Mouse (Mus musculus): ENCODE measurements at regions not wholly inside any gene's neighbourhood (a gene's known extent, or its start where the extent isn't known, plus 50 kb on each side); places are given as distances from the start of the nearest gene placed in this dataset.

DNA sequence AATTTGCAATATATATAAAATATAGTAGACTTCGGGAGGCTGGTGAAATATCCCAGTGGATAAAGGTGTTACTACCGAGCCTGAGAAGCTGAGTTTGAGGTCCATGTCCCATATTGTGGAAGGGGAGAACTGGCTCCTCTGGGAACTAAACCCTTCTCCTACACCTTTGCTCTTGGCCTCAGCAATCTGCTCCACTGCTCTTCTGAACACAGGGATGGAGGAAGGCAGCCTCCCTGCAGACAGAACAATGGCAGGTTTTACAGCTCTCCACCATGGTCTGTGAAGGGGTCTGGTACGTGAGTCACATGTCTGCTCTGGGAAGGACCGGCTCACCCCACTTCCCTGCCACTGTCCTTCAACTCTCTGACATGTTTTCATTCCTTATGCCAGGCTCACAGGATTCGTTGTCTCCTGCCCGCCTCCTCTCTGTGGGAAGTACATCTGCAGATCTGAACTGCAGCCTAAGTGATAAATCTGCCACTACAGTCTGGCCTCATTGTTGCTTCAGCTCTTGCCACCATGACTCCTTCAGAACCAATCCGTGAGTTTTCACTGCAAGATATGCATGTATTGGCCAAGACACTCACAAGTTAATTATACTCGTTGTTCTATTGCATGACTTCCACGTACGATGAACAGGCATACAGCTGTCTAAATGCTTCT, 220.0 kb upstream of the Gm9767 start:
- no peak for ATAC-seq (replicated peaks; ENCODE audit: low read depth, poor library complexity, severe bottlenecking)

GRCm38 (mm10) chr10:25844348-25844747, 233.7 kb upstream of the Gm9767 start:
- no peak for ATAC-seq (replicated peaks; ENCODE audit: low read depth, poor library complexity, severe bottlenecking)

- ATAC-seq (replicated peaks; ENCODE audit: low read depth, poor library complexity, severe bottlenecking): no peak
Observed at GRCm38 (mm10) chr10:25829275-25829674, 248.8 kb upstream of the Gm9767 start.

DNA sequence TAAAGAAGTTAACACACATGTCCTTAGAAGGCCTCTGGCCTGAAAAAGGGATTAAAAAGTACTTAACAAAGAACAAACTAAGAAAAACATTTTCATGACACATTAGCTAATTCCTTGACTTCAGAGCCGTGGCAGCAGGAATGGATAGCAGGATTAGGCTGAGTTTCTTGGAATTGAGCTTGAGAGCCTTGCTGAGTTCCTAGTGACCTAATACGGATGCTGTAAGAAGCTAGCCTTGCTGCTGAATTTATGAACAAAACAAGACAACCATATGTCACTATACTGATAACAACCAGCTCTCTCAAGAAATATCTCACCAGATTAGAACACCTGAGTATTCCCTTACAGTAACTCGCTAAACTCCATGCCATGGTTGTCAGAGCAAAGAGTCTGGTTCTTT, 268.2 kb upstream of the Smlr1 start:
- no peak for ATAC-seq (replicated peaks; ENCODE audit: low read depth, poor library complexity, severe bottlenecking)

DNA sequence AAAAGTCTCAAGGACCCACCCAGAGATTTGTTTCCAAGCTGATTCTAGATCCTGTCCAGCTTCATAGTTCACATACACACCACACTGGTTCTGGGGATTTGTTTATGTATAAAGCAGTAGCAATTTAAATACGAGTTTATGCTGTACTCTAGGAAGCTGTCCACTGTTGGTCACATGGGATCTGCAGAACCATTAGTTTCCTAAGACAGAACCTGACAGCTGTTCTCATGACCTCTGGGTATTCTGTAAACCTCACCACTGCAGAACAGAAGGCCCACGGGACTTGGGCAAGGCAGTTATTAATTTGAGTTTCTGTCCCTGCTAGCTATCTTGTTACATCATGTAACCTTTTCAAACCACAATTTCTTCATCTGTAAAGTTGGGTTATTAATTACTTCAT, 265.4 kb upstream of the Smlr1 start:
- no peak for ATAC-seq (replicated peaks; ENCODE audit: low read depth, poor library complexity, severe bottlenecking)

GRCm38 (mm10) chr10:25798881-25799280, 262.8 kb upstream of the Smlr1 start:
- no peak for ATAC-seq (replicated peaks; ENCODE audit: low read depth, poor library complexity, severe bottlenecking)

GRCm38 (mm10) chr10:25790363-25790821, 254.3 kb upstream of the Smlr1 start:
- no peak for ATAC-seq (replicated peaks; ENCODE audit: low read depth, poor library complexity, severe bottlenecking)

GRCm38 (mm10) chr10:25788660-25789059, 252.6 kb upstream of the Smlr1 start:
- no peak for ATAC-seq (replicated peaks; ENCODE audit: low read depth, poor library complexity, severe bottlenecking)

DNA sequence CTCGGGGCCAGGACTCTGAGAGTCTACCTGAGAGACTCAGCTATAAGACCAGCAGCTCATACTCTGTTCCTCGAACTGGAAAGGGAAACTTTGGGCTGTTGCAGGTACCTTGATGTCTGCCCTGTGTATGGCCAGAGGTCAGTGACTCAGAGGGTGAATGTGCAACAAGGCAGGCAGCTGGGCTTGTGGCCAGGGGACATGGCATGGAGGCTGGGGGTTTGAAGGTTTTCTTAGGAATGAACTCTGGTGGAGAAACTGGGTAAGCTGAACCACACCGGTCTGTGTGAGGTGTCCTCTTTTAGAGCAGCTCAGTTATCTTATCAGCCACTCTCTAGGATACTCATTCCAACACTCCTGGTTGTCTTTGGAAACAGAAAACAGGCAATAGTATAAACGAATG, 251.9 kb upstream of the Smlr1 start:
- ATAC-seq (replicated peaks; ENCODE audit: low read depth, poor library complexity, severe bottlenecking): no peak

GRCm38 (mm10) chr10:25783861-25784260, 247.8 kb upstream of the Smlr1 start:
- no peak for ATAC-seq (replicated peaks; ENCODE audit: low read depth, poor library complexity, severe bottlenecking)

GRCm38 (mm10) chr10:25779476-25779875, 243.4 kb upstream of the Smlr1 start:
- ATAC-seq (replicated peaks; ENCODE audit: low read depth, poor library complexity, severe bottlenecking): no peak

- ATAC-seq (replicated peaks; ENCODE audit: low read depth, poor library complexity, severe bottlenecking): no peak
Observed at GRCm38 (mm10) chr10:25777717-25778116, 241.7 kb upstream of the Smlr1 start.

DNA sequence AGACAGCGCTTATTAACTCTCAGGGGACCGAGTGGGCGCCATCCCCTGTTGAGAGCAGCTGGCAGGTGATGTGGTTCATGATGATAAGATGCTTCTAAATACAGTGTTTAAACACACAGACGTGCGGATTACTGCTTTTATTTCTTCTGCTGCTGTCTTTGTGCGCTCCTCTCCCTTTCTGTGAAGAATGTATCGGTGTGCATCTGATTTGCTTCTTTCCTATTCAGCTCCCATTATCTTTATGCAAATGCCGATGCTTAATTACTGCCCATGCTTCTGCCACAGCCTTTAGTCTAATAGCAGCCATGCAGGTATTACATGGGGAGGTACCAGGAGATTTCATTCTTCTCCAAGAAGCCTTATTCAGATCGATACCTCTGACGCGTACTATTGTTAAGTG, 240.6 kb upstream of the Smlr1 start:
- no peak for ATAC-seq (replicated peaks; ENCODE audit: low read depth, poor library complexity, severe bottlenecking)

GRCm38 (mm10) chr10:25770051-25770450, 234.0 kb upstream of the Smlr1 start:
- ATAC-seq (replicated peaks; ENCODE audit: low read depth, poor library complexity, severe bottlenecking): no peak

GRCm38 (mm10) chr10:25768456-25768855, 232.4 kb upstream of the Smlr1 start:
- no peak for ATAC-seq (replicated peaks; ENCODE audit: low read depth, poor library complexity, severe bottlenecking)

- no peak for ATAC-seq (replicated peaks; ENCODE audit: low read depth, poor library complexity, severe bottlenecking)
Observed at GRCm38 (mm10) chr10:25754300-25754699, 218.2 kb upstream of the Smlr1 start.

- no peak for ATAC-seq (replicated peaks; ENCODE audit: low read depth, poor library complexity, severe bottlenecking)
Observed at GRCm38 (mm10) chr10:25742678-25743077, 206.6 kb upstream of the Smlr1 start.

DNA sequence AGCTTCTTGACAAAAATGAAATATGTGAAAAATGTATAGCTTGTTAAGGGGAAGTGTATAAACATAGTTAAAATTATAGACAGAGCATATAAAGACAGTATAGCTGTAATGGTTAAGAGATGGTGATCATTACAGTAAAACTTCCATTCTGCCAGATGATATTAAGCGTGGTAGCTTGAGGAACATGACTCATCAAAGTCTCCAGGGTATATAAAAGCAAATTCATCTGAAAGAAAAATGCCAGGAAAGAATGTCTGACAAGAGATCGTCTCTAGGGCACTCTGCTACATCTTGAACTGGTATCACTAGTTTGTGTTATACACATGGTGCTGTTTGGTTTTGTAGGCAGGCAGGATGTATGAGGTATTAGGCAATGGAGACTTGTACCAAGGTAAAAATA, 204.9 kb upstream of the Smlr1 start:
- ATAC-seq (replicated peaks; ENCODE audit: low read depth, poor library complexity, severe bottlenecking): no peak

GRCm38 (mm10) chr10:25730470-25730869, 194.4 kb upstream of the Smlr1 start:
- ATAC-seq (replicated peaks; ENCODE audit: low read depth, poor library complexity, severe bottlenecking): no peak

- no peak for ATAC-seq (replicated peaks; ENCODE audit: low read depth, poor library complexity, severe bottlenecking)
Observed at GRCm38 (mm10) chr10:25723966-25724365, 187.9 kb upstream of the Smlr1 start.

- no peak for ATAC-seq (replicated peaks; ENCODE audit: low read depth, poor library complexity, severe bottlenecking)
Observed at GRCm38 (mm10) chr10:25715747-25716146, 179.7 kb upstream of the Smlr1 start.

DNA sequence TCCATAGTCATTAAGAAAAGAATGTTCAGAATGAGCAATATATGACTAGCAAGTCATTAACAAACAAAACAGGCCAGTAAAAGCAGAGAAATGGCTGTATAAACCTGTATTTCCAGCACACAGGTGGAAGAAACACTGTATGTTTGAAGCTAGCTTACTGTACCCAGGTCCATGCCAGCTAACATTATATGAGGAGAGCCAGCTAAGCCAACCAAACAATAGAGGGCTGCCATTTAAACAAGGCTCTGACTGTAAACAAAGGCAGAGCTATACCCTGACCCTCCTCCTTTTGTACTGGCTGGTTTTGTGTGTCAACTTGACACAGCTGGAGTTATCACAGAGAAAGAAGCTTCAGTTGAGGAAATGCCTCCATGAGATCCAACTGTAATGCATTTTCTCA, 178.6 kb upstream of the Smlr1 start:
- no peak for ATAC-seq (replicated peaks; ENCODE audit: low read depth, poor library complexity, severe bottlenecking)

Measured in common myeloid progenitor, adult 5-6 weeks (primary cell).